In genomic region chr12:84698319-84699081, GRCm38 (mm10) we compare ENCODE assay signal across 8 mouse cellular contexts. TPM values are rescaled to one million over a fixed set of nuclear protein-coding genes. Genes with fewer than 3 reads are reported as not detected.
A peak's percentile ranks its signal among the peaks of the same experiment; 100 is the strongest.
DNase-seq lines count a peak whose midpoint lies in the region; ATAC-seq and TF ChIP-seq lines count a peak whose summit lies in the region.

Gene Syndig1l, minus strand, starts transcription at chr12:84698831.

- intact Hi-C loops in heart, adult 2 months (cut with DNase I), result no loop called here

- no peaks in the 10 kb centered on the region for H3K4me1 ChIP-seq in heart, adult 2 months (ENCODE audit: control insufficient read depth, insufficient read depth, low read length)
- H3K4me1 ChIP-seq in liver, embryonic 11.5 days (replicated peaks; ENCODE audit: control insufficient read depth, insufficient read depth, low read length), result no peaks in the 10 kb centered on the region
- H3K4me1 ChIP-seq in stomach, embryonic 15.5 days, result 0 out of 2 replicates have a peak, but pooled peaks cover 3% of the 10 kb centered on the region

- 1% methylated on average over 75 of the region's 79 CpGs for WGBS in heart, adult 2 months
- under 1% methylated on average over 71 of the region's 79 CpGs for WGBS in liver, embryonic 11.5 days
- under 1% methylated on average over 69 of the region's 79 CpGs for WGBS in stomach, embryonic 15.5 days

- H3K27me3 ChIP-seq in heart, adult 2 months (ENCODE audit: control insufficient read depth, insufficient read depth, low read length), result peaks cover 12% of the 10 kb centered on the region
- peaks cover 64% of the 10 kb centered on the region for H3K27me3 ChIP-seq in liver, embryonic 11.5 days (replicated peaks; ENCODE audit: control insufficient read depth, insufficient read depth, low read length)
- H3K27me3 ChIP-seq in myocyte (ENCODE audit: control insufficient read depth, insufficient read depth, insufficient read length), result peaks cover 76% of the 10 kb centered on the region
- peaks cover 26% of the 10 kb centered on the region for H3K27me3 ChIP-seq in stomach, embryonic 15.5 days (replicated peaks)

- no peaks in the 10 kb centered on the region for H3K36me3 ChIP-seq in heart, adult 2 months (ENCODE audit: control insufficient read depth, insufficient read depth, low read length)
- H3K36me3 ChIP-seq in liver, embryonic 11.5 days (ENCODE audit: control insufficient read depth, insufficient read depth, low read length), result no peaks in the 10 kb centered on the region
- no peaks in the 10 kb centered on the region for H3K36me3 ChIP-seq in myocyte (ENCODE audit: control insufficient read depth, insufficient read depth)
- H3K36me3 ChIP-seq in stomach, embryonic 15.5 days, result no peaks in the 10 kb centered on the region

- H3K27ac ChIP-seq in heart, adult 2 months, result no peak within 1 kb of the TSS
- no peak within 1 kb of the TSS for H3K27ac ChIP-seq in liver, embryonic 11.5 days (ENCODE audit: low read depth, low read length)
- no peak within 1 kb of the TSS for H3K27ac ChIP-seq in stomach, embryonic 15.5 days

- no peaks in the 10 kb centered on the region for H3K9me3 ChIP-seq in liver, embryonic 11.5 days (ENCODE audit: control insufficient read depth, low read length)
- H3K9me3 ChIP-seq in stomach, embryonic 15.5 days, result no peaks in the 10 kb centered on the region

- peak; percentile 64 for DNase-seq in CD4-positive, CD25-positive, alpha-beta regulatory T cell, adult 2 months (ENCODE audit: low read depth, low spot score)
- peak; percentile 85 for DNase-seq in embryo, embryonic 11 days
- DNase-seq in heart, adult 2 months, result peak; percentile 67 to 81
- DNase-seq in kidney, adult 18-20 months, result peak; percentile 75
- DNase-seq in liver, embryonic 11.5 days (ENCODE audit: low spot score), result peak; percentile 87

- H3K9ac ChIP-seq in heart, adult 2 months (ENCODE audit: low read depth, low read length), result no peak within 1 kb of the TSS
- H3K9ac ChIP-seq in liver, embryonic 11.5 days (ENCODE audit: low read depth, low read length), result no peak within 1 kb of the TSS
- no peak within 1 kb of the TSS for H3K9ac ChIP-seq in stomach, embryonic 15.5 days

- TF ChIP-seq EP300 in heart, adult 2 months (IDR thresholded peaks at IDR 0.05; ENCODE audit: insufficient read depth, low read depth, low read length), result no peak

- TF ChIP-seq POLR2A in heart, adult 2 months (IDR thresholded peaks at IDR 0.05; ENCODE audit: insufficient read depth, low read depth, low read length), result no peak
- no peak for TF ChIP-seq POLR2A in myocyte (IDR thresholded peaks at IDR 0.05; ENCODE audit: insufficient read length, low read depth)

- no peak within 1 kb of the TSS for H3ac ChIP-seq in myocyte (ENCODE audit: control insufficient read depth, insufficient read length)

- no peak for ATAC-seq in CD4-positive, CD25-positive, alpha-beta regulatory T cell, adult 4 months
- ATAC-seq in liver, embryonic 11.5 days (replicated peaks; ENCODE audit: low FRiP score), result peak; percentile 45; the same call in 1 of the 2 replicates
- peak; percentile 56 for ATAC-seq in stomach, embryonic 15.5 days (ENCODE audit: insufficient read depth, low FRiP score, low read depth)

- no peak for TF ChIP-seq CTCF in heart, adult 2 months (IDR thresholded peaks at IDR 0.05)

- peak within 1 kb of the TSS; percentile 88 for H3K4me2 ChIP-seq in liver, embryonic 11.5 days
- no peak within 1 kb of the TSS for H3K4me2 ChIP-seq in myocyte (ENCODE audit: low read depth)
- H3K4me2 ChIP-seq in stomach, embryonic 15.5 days, result peak within 1 kb of the TSS; percentile 92

- no peaks in the 10 kb centered on the region for H3K79me2 ChIP-seq in heart, adult 2 months (replicated peaks; ENCODE audit: control insufficient read depth, insufficient read depth, low read length)
- H3K79me2 ChIP-seq in myocyte (ENCODE audit: control insufficient read depth, insufficient read depth), result no peaks in the 10 kb centered on the region

- no peak within 1 kb of the TSS for H3K4me3 ChIP-seq in heart, adult 2 months
- peak within 1 kb of the TSS; percentile 62 for H3K4me3 ChIP-seq in liver, embryonic 11.5 days (ENCODE audit: low read depth, low read length)
- H3K4me3 ChIP-seq in myocyte, result no peak within 1 kb of the TSS
- peak within 1 kb of the TSS; percentile 53 for H3K4me3 ChIP-seq in stomach, embryonic 15.5 days (replicated peaks)

TF ChIP-seq in myocyte, 11 proteins besides CTCF, POLR2A, EP300 and RAD21:
- no peak for TF ChIP-seq MYOD1 (IDR thresholded peaks at IDR 0.05; ENCODE audit: control insufficient read depth in 1 of 3, insufficient read length in 2 of 3, low read depth in 2 of 3)
- no peak for TF ChIP-seq SRF (IDR thresholded peaks at IDR 0.05; ENCODE audit: control insufficient read depth, insufficient read length, low read depth)
- no peak for TF ChIP-seq MAX (IDR thresholded peaks at IDR 0.05; ENCODE audit: low read depth)
- TF ChIP-seq CEBPB (IDR thresholded peaks at IDR 0.05; ENCODE audit: insufficient read depth, poor library complexity, severe bottlenecking), result no peak
- TF ChIP-seq TCF12 (IDR thresholded peaks at IDR 0.05; ENCODE audit: insufficient read depth, poor library complexity, severe bottlenecking), result no peak
- TF ChIP-seq MYOG (IDR thresholded peaks at IDR 0.05; ENCODE audit: control insufficient read depth in 1 of 3, insufficient read depth in 1 of 3, insufficient read length in 2 of 3, low read depth in 2 of 3), result no peak
- peak; percentile 94 for TF ChIP-seq REST (IDR thresholded peaks at IDR 0.05; ENCODE audit: insufficient read depth, insufficient read length)
- no peak for TF ChIP-seq TCF3 (IDR thresholded peaks at IDR 0.05; ENCODE audit: insufficient read length, low read depth)
- no peak for TF ChIP-seq E2F4 (IDR thresholded peaks at IDR 0.05; ENCODE audit: insufficient read depth)
TF ChIP-seq in myocyte: peak in this region for 1.

RNA-seq across cellular contexts. Expression of gene Syndig1l, which starts in this region (rescaled TPM):
- under 1 TPM in 1 of 2 experiments, not detected in 1; 0.24 TPM for polyA plus RNA-seq in CD4-positive, CD25-positive, alpha-beta regulatory T cell, adult 4 months (2017; shearing (Covaris generic))
- not detected for total RNA-seq in heart, adult 2 months (2021)
- not detected in 2 replicates for polyA plus RNA-seq in heart, adult 2 months (2012; rRNA removed)
- 0.08 and 0.12 TPM in 2 replicates for polyA plus RNA-seq in liver, embryonic 11.5 days (2014; fragmentation: Nextera tagmentation; extraction: Ambion mirVana)
- not detected for polyA plus RNA-seq in myocyte (2012; fragmentation: generic; extraction: Trizol)
- polyA plus RNA-seq in stomach, embryonic 15.5 days (2015; fragmentation: Nextera tagmentation; extraction: Ambion mirVana), result 0.23 and 0.36 TPM in 2 replicates

Comparison
In these comparisons a context has a peak if more than half of its experiments do, and no peak if none do; other contexts are left out.
1. Peak in DNase-seq in heart, adult 2 months; RNA of the gene not detected or under 1 TPM.
2. Peak in DNase-seq, ATAC-seq, H3K4me3 ChIP-seq and H3K4me2 ChIP-seq in liver, embryonic 11.5 days; RNA of the gene not detected or under 1 TPM.
3. Peak in ATAC-seq, H3K4me3 ChIP-seq and H3K4me2 ChIP-seq in stomach, embryonic 15.5 days; RNA of the gene not detected or under 1 TPM.